Mouse (Mus musculus): ENCODE results near the gene Mapk6. TPM values are rescaled to one million over a fixed set of nuclear protein-coding genes. Genes with fewer than 3 reads are reported as not detected.
"Not testable (repeated sequence)": the region's sequence is repeated elsewhere in the genome, so short reads cannot be mapped to it uniquely, and the experiment has no call there.

Gene Mapk6
- 52.8 TPM for polyA plus RNA-seq (2012; fragmentation: generic; extraction: Trizol)

- Histone ChIP-seq H3K36me3 (ENCODE audit: control insufficient read depth, insufficient read depth) (no peaks in the 10 kb centered on the region), H3K27me3 (ENCODE audit: control insufficient read depth, insufficient read depth, insufficient read length) (no peaks in the 10 kb centered on the region), H3K4me2 (ENCODE audit: low read depth) (peak within 1 kb of the TSS; percentile 87), H3K79me2 (ENCODE audit: control insufficient read depth, insufficient read depth) (peaks cover 43% of the 10 kb centered on the region), H3K4me3 (peak within 1 kb of the TSS; percentile 97), H3ac (ENCODE audit: control insufficient read depth, insufficient read length) (peak within 1 kb of the TSS; percentile 69)
- no peak for TF ChIP-seq REST (IDR thresholded peaks at IDR 0.05; ENCODE audit: insufficient read depth, insufficient read length)
- TF ChIP-seq POLR2AphosphoS2 (IDR thresholded peaks at IDR 0.05; ENCODE audit: insufficient read length, low read depth): peak; percentile 69
- TF ChIP-seq TCF3 (IDR thresholded peaks at IDR 0.05; ENCODE audit: insufficient read length, low read depth): no peak
- TF ChIP-seq MYOG (IDR thresholded peaks at IDR 0.05; ENCODE audit: control insufficient read depth in 1 of 3, insufficient read depth in 1 of 3, insufficient read length in 2 of 3, low read depth in 2 of 3): peak in 1 of 3 experiments; percentile 65
- TF ChIP-seq MYOD1 (IDR thresholded peaks at IDR 0.05; ENCODE audit: control insufficient read depth in 1 of 3, insufficient read length in 2 of 3, low read depth in 2 of 3): peak in 2 of 3 experiments; percentile 18 to 73
- TF ChIP-seq POLR2A (IDR thresholded peaks at IDR 0.05; ENCODE audit: insufficient read length, low read depth): peak; percentile 91
- peak; percentile 61 for TF ChIP-seq SRF (IDR thresholded peaks at IDR 0.05; ENCODE audit: control insufficient read depth, insufficient read length, low read depth)
Observed at GRCm38 (mm10) chr9:75409852-75410378, at the start of gene Mapk6. Mapk6 (minus strand) TSS chr9:75410005.

- Histone ChIP-seq H3K4me2 (ENCODE audit: low read depth) (no peak overlapping the region), H3K36me3 (ENCODE audit: control insufficient read depth, insufficient read depth) (peaks cover 45% of the 10 kb centered on the region), H3K27me3 (ENCODE audit: control insufficient read depth, insufficient read depth, insufficient read length) (no peaks in the 10 kb centered on the region), H3K79me2 (ENCODE audit: control insufficient read depth, insufficient read depth) (no peaks in the 10 kb centered on the region), H3K4me3 (no peak overlapping the region), H3ac (ENCODE audit: control insufficient read depth, insufficient read length) (no peak overlapping the region)
- TF ChIP-seq MYOG (IDR thresholded peaks at IDR 0.05; ENCODE audit: control insufficient read depth in 1 of 3, insufficient read depth in 1 of 3, insufficient read length in 2 of 3, low read depth in 2 of 3) (no peak), MAX (IDR thresholded peaks at IDR 0.05; ENCODE audit: low read depth) (no peak), MYOD1 (IDR thresholded peaks at IDR 0.05; ENCODE audit: control insufficient read depth in 1 of 3, insufficient read length in 2 of 3, low read depth in 2 of 3) (no peak), TCF12 (IDR thresholded peaks at IDR 0.05; ENCODE audit: insufficient read depth, poor library complexity, severe bottlenecking) (no peak)
Observed at GRCm38 (mm10) chr9:75455684-75456083, 45.9 kb upstream of the Mapk6 start.

GRCm38 (mm10) chr9:75453994-75454393 lies 44.2 kb upstream of the Mapk6 start:
- Histone ChIP-seq H3K27me3 (ENCODE audit: control insufficient read depth, insufficient read depth, insufficient read length) (no peaks in the 10 kb centered on the region), H3K36me3 (ENCODE audit: control insufficient read depth, insufficient read depth) (peaks cover 54% of the 10 kb centered on the region), H3ac (ENCODE audit: control insufficient read depth, insufficient read length) (no peak overlapping the region), H3K4me3 (no peak overlapping the region), H3K4me2 (ENCODE audit: low read depth) (no peak overlapping the region), H3K79me2 (ENCODE audit: control insufficient read depth, insufficient read depth) (no peaks in the 10 kb centered on the region)
- no peak for TF ChIP-seq MYOD1 (IDR thresholded peaks at IDR 0.05; ENCODE audit: control insufficient read depth in 1 of 3, insufficient read length in 2 of 3, low read depth in 2 of 3)

GRCm38 (mm10) chr9:75448021-75448420 lies 38.2 kb upstream of the Mapk6 start:
- peaks cover 34% of the 10 kb centered on the region for H3K36me3 ChIP-seq (ENCODE audit: control insufficient read depth, insufficient read depth)
- H3K4me3 ChIP-seq: no peak overlapping the region
- no peak for TF ChIP-seq MYOD1 (IDR thresholded peaks at IDR 0.05; ENCODE audit: control insufficient read depth in 1 of 3, insufficient read length in 2 of 3, low read depth in 2 of 3)
- TF ChIP-seq MYOG (IDR thresholded peaks at IDR 0.05; ENCODE audit: control insufficient read depth in 1 of 3, insufficient read depth in 1 of 3, insufficient read length in 2 of 3, low read depth in 2 of 3): no peak
- TF ChIP-seq POLR2A (IDR thresholded peaks at IDR 0.05; ENCODE audit: insufficient read length, low read depth): no peak
- TF ChIP-seq SRF (IDR thresholded peaks at IDR 0.05; ENCODE audit: control insufficient read depth, insufficient read length, low read depth): no peak
- no peak for TF ChIP-seq REST (IDR thresholded peaks at IDR 0.05; ENCODE audit: insufficient read depth, insufficient read length)
- no peak for TF ChIP-seq POLR2AphosphoS2 (IDR thresholded peaks at IDR 0.05; ENCODE audit: insufficient read length, low read depth)
- no peak for TF ChIP-seq USF1 (IDR thresholded peaks at IDR 0.05; ENCODE audit: low read depth)
- TF ChIP-seq TCF12 (IDR thresholded peaks at IDR 0.05; ENCODE audit: insufficient read depth, poor library complexity, severe bottlenecking): no peak
- no peak for TF ChIP-seq TCF3 (IDR thresholded peaks at IDR 0.05; ENCODE audit: insufficient read length, low read depth)
- TF ChIP-seq CEBPB (IDR thresholded peaks at IDR 0.05; ENCODE audit: insufficient read depth, poor library complexity, severe bottlenecking): no peak
- no peak for TF ChIP-seq MAX (IDR thresholded peaks at IDR 0.05; ENCODE audit: low read depth)
- no peak for TF ChIP-seq E2F4 (IDR thresholded peaks at IDR 0.05; ENCODE audit: insufficient read depth)

GRCm38 (mm10) chr9:75446574-75446973 lies 36.8 kb upstream of the Mapk6 start:
- not testable (repeated sequence) for H3K4me3 ChIP-seq; H3K4me2 ChIP-seq (ENCODE audit: low read depth); H3ac ChIP-seq (ENCODE audit: control insufficient read depth, insufficient read length); H3K27me3 ChIP-seq (ENCODE audit: control insufficient read depth, insufficient read depth, insufficient read length)
- Histone ChIP-seq H3K36me3 (ENCODE audit: control insufficient read depth, insufficient read depth) (peaks cover 21% of the 10 kb centered on the region), H3K79me2 (ENCODE audit: control insufficient read depth, insufficient read depth) (peaks cover 31% of the 10 kb centered on the region)

More at GRCm38 (mm10) chr9:75448021-75448420, 38.2 kb upstream of the Mapk6 start:
- Histone ChIP-seq H3K79me2 (ENCODE audit: control insufficient read depth, insufficient read depth) (peaks cover 18% of the 10 kb centered on the region), H3K27me3 (ENCODE audit: control insufficient read depth, insufficient read depth, insufficient read length) (no peaks in the 10 kb centered on the region), H3K4me2 (ENCODE audit: low read depth) (no peak overlapping the region), H3ac (ENCODE audit: control insufficient read depth, insufficient read length) (no peak overlapping the region)

GRCm38 (mm10) chr9:75444981-75445380 lies 35.2 kb upstream of the Mapk6 start:
- Histone ChIP-seq H3K79me2 (ENCODE audit: control insufficient read depth, insufficient read depth) (peaks cover 32% of the 10 kb centered on the region), H3ac (ENCODE audit: control insufficient read depth, insufficient read length) (no peak overlapping the region), H3K27me3 (ENCODE audit: control insufficient read depth, insufficient read depth, insufficient read length) (no peaks in the 10 kb centered on the region), H3K36me3 (ENCODE audit: control insufficient read depth, insufficient read depth) (peaks cover 18% of the 10 kb centered on the region), H3K4me3 (no peak overlapping the region), H3K4me2 (ENCODE audit: low read depth) (no peak overlapping the region)
- no peak for TF ChIP-seq E2F4 (IDR thresholded peaks at IDR 0.05; ENCODE audit: insufficient read depth)
- TF ChIP-seq POLR2A (IDR thresholded peaks at IDR 0.05; ENCODE audit: insufficient read length, low read depth): no peak
- no peak for TF ChIP-seq SRF (IDR thresholded peaks at IDR 0.05; ENCODE audit: control insufficient read depth, insufficient read length, low read depth)
- no peak for TF ChIP-seq POLR2AphosphoS2 (IDR thresholded peaks at IDR 0.05; ENCODE audit: insufficient read length, low read depth)
- no peak for TF ChIP-seq MYOG (IDR thresholded peaks at IDR 0.05; ENCODE audit: control insufficient read depth in 1 of 3, insufficient read depth in 1 of 3, insufficient read length in 2 of 3, low read depth in 2 of 3)
- no peak for TF ChIP-seq MYOD1 (IDR thresholded peaks at IDR 0.05; ENCODE audit: control insufficient read depth in 1 of 3, insufficient read length in 2 of 3, low read depth in 2 of 3)

All from myocyte (in vitro differentiated cells).